Mouse (Mus musculus) lung, postnatal 4 days (tissue): ENCODE results near the gene Slc25a10.

Experiments used
- DNase-seq, 2 experiments: peaks; one replicate each; pipeline ENCODE4 v3.0.0; 2021

Gene Slc25a10

DNA sequence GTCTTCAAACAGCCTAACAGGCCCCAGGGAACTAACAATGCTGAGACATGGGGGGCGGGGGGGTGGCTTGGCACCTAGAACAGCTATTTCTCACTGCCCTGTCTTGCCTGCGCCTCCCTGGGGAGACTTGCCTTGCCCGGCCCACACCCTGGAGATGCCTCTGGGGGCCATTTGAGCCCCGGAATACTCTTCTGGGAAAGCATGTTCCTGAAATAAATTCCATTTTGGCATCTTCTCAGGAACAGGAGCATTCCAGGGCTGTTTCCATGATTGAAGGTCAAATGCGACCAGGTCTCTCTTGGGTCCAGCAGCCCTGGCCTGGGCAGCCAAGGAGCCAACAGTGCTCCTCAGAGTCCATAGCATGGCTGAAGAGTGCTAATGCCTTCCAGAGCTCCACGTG lies 50.7 kb downstream of the Slc25a10 start:
- DNase-seq = no peak

DNA sequence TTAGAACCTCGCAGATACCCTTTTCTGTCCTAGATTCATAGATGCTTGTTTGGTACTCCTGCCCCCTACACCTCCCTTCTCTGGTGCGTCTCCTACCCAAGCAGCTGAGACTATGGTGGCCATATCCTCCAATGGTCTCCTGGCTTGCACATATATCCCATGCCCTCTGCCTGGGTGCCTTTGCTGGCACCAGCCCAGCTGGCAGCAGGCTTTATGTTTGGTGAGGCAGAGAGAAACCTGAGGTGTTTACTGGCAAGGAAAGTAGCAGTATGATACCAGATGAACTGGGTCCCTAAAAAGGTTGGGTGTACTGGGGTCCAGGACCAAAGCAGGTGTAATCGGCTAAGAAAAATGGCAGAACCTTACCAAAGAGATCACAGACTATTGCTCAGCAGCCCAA lies 54.3 kb downstream of the Slc25a10 start:
- DNase-seq = no peak

DNA sequence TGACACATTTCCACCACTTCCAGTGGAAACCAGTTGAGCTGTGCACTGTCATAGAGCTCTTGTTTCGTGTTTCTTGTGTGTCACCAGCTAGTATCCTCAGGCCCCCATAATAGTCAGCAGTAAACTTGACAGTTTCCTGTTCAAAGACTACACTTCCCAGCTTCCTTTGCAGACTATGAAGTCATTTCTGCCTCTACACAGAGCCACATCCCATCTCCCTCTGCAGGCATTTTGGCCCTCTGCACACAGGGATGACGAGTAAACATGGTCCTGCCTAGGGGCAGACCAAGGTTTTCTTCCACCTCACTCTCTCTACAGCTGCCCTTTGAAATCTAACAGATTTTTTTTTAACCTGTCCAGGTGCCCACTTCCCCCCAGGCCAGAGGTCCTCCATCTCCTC lies 55.8 kb downstream of the Slc25a10 start:
- DNase-seq = peak in 1 of 2 experiments; percentile 41

DNA sequence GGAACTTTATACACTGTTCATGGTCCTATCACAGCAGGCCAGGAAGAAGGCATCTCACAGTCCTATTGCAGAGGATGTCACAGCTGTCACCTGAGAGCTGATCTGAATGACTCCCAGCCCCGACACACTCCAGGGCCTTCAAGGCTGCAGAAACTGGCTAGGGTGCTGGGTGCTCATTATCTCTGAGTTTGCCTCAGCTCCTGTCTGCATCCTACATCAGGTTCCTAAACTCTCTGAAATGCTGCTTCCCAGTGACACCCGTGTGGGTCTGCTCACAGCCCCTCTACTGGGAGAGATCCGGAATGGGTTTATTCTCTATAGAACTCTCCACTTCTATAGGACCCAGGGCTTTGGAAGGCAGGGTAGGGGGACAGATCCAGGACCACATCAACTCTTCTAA lies 56.6 kb downstream of the Slc25a10 start:
- no peak for DNase-seq

DNA sequence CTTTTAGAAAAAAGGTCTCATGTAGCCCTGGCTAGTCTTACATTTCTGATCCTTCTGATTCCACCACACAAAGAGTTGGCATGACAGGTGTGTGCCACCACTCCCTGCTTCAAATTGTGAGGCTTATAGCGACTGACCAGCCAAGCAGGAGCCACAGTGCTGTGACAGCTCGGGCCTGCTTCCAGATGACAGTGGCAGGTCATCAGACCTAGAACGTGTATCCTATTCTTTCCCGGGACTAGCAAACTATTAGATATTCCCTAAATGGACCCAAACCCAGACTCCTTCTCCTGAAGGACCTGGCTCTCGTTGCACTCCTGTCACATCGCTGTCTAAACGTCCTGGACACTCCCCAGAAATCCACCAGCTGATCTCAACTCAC lies 57.1 kb downstream of the Slc25a10 start:
- DNase-seq = no peak
